Mouse (Mus musculus) limb, embryonic 14.5 days (tissue): ENCODE measurements around the gene 2410015M20Rik. TPM values are rescaled to one million over a fixed set of nuclear protein-coding genes. Genes with fewer than 3 reads are reported as not detected.

Source experiments
- ATAC-seq: fragments of 200-750 bp; cut with Nextera tagmentation; 2 replicates; pipeline ENCODE4 v1.8.0; 2017; ENCODE audit warnings: low read depth, moderate number of reproducible peaks, moderate TSS enrichment; ENCODE audit not compliant: low FRiP score
- DNase-seq: peaks from one replicate; pipeline ENCODE4 v3.0.0-alpha.2; 2015; ENCODE audit warnings: low spot score
- H3K27ac ChIP-seq: fragments of 300-500 bp; sonication (generic); replicated peaks from 2 replicates; pipeline ENCODE4 v1.5.1; 2014; ENCODE audit warnings: low read depth, mild to moderate bottlenecking, low read length, moderate library complexity, mixed read lengths
- H3K27me3 ChIP-seq: fragments of 300-500 bp; sonication (generic); 2 replicates; pipeline ENCODE4 v1.6.1; 2014; ENCODE audit warnings: low read length, mixed read lengths; ENCODE audit not compliant: control insufficient read depth, insufficient read depth
- H3K36me3 ChIP-seq: fragments of 300-500 bp; sonication (generic); 2 replicates; pipeline ENCODE4 v1.6.1; 2014; ENCODE audit warnings: mild to moderate bottlenecking, low read length, moderate library complexity, mixed read lengths; ENCODE audit not compliant: control insufficient read depth, insufficient read depth
- H3K4me1 ChIP-seq: fragments of 300-500 bp; sonication (generic); 2 replicates; pipeline ENCODE4 v1.6.1; 2014; ENCODE audit warnings: antibody characterized with exemption, low read length, mixed read lengths; ENCODE audit not compliant: control insufficient read depth, insufficient read depth
- H3K4me2 ChIP-seq: fragments of 300-500 bp; sonication (generic); replicated peaks from 2 replicates; pipeline ENCODE4 v1.6.1; 2014; ENCODE audit warnings: low read depth, mild to moderate bottlenecking, low read length, moderate library complexity; ENCODE audit not compliant: severe bottlenecking
- H3K4me3 ChIP-seq: fragments of 300-500 bp; sonication (generic); replicated peaks from 2 replicates; pipeline ENCODE4 v1.5.1; 2014; ENCODE audit warnings: low read length
- H3K9ac ChIP-seq: fragments of 300-500 bp; sonication (generic); 2 replicates; pipeline ENCODE4 v1.6.1; 2014; ENCODE audit warnings: mild to moderate bottlenecking, low read depth, low read length, moderate library complexity; ENCODE audit not compliant: severe bottlenecking
- H3K9me3 ChIP-seq: fragments of 300-500 bp; sonication (generic); 2 replicates; pipeline ENCODE4 v1.6.1; 2016; ENCODE audit warnings: low read length; ENCODE audit not compliant: control insufficient read depth
- POLR2A ChIP-seq: fragments of 200-500 bp; IDR thresholded peaks from 2 replicates; pipeline ENCODE4 v1.8.0; 2012; ENCODE audit warnings: inconsistent platforms, mild to moderate bottlenecking, moderate library complexity, borderline replicate concordance; ENCODE audit not compliant: insufficient read depth, insufficient read length; ENCODE audit errors: extremely low read depth
- WGBS: fragments of 180-500 bp; shearing (Covaris S2); extraction: QIAGEN DNeasy Blood & Tissue Kit; methylation state at CpG from one replicate; pipeline ENCODE4 v1.1.7; 2014; 5-methylcytosine and 5-hydroxymethylcytosine counted together
- polyA plus RNA-seq, 2 experiments: library from polyadenylated mRNA; depleted of rRNA in 1 of 2; stranded (reverse) in 1 of 2; unstranded in 1 of 2; fragments of >200 nt; fragmentation: Nextera tagmentation in 1 of 2; extraction: Ambion mirVana in 1 of 2; gene quantifications; 2 replicates each; pipeline versions ENCODE4 v1.2.1 to v1.2.3; 2012 to 2014

Gene 2410015M20Rik
- polyA plus RNA-seq, 2 experiments = 141 to 294 TPM

GRCm38 (mm10) chr17:56570287-56570686, 39.3 kb downstream of the 2410015M20Rik start:
- no peaks in the 10 kb centered on the region for H3K4me1 ChIP-seq
- no peaks in the 10 kb centered on the region for H3K27me3 ChIP-seq
- no peak overlapping the region for H3K4me3 ChIP-seq
- peaks cover 98% of the 10 kb centered on the region for H3K36me3 ChIP-seq
- 90% methylated on average over 4 of the region's 4 CpGs for WGBS
- no peak overlapping the region for H3K9ac ChIP-seq
- no peak for TF ChIP-seq POLR2A
- no peak overlapping the region for H3K4me2 ChIP-seq
- no peaks in the 10 kb centered on the region for H3K9me3 ChIP-seq
- DNase-seq = no peak
- H3K27ac ChIP-seq = no peak overlapping the region
- no peak for ATAC-seq

GRCm38 (mm10) chr17:56567370-56567769, 42.2 kb downstream of the 2410015M20Rik start:
- no peak overlapping the region for H3K4me3 ChIP-seq
- no peaks in the 10 kb centered on the region for H3K4me1 ChIP-seq
- H3K4me2 ChIP-seq = no peak overlapping the region
- no peaks in the 10 kb centered on the region for H3K9me3 ChIP-seq
- no peak for TF ChIP-seq POLR2A
- DNase-seq (no peak), ATAC-seq (no peak)
- H3K9ac ChIP-seq = no peak overlapping the region
- H3K36me3 ChIP-seq = peaks cover 100% of the 10 kb centered on the region
- no peaks in the 10 kb centered on the region for H3K27me3 ChIP-seq
- WGBS = 97% methylated on average over 4 of the region's 4 CpGs
- H3K27ac ChIP-seq = no peak overlapping the region

GRCm38 (mm10) chr17:56566918-56567317, 42.7 kb downstream of the 2410015M20Rik start:
- no peak for TF ChIP-seq POLR2A
- ATAC-seq = no peak
- 89% methylated on average over 5 of the region's 5 CpGs for WGBS
- no peak overlapping the region for H3K27ac ChIP-seq
- no peak overlapping the region for H3K4me2 ChIP-seq
- no peaks in the 10 kb centered on the region for H3K4me1 ChIP-seq
- DNase-seq = no peak
- H3K9ac ChIP-seq = no peak overlapping the region
- H3K36me3 ChIP-seq = peaks cover 100% of the 10 kb centered on the region
- no peak overlapping the region for H3K4me3 ChIP-seq
- no peaks in the 10 kb centered on the region for H3K27me3 ChIP-seq
- H3K9me3 ChIP-seq = no peaks in the 10 kb centered on the region

- no peak overlapping the region for H3K4me3 ChIP-seq
- DNase-seq (no peak), ATAC-seq (no peak)
- H3K4me1 ChIP-seq = no peaks in the 10 kb centered on the region
- no peaks in the 10 kb centered on the region for H3K27me3 ChIP-seq
- no peak overlapping the region for H3K27ac ChIP-seq
- TF ChIP-seq POLR2A = no peak
- WGBS = 92% methylated on average over 29 of the region's 29 CpGs
- no peak overlapping the region for H3K4me2 ChIP-seq
- H3K9me3 ChIP-seq = no peaks in the 10 kb centered on the region
- H3K36me3 ChIP-seq = peaks cover 100% of the 10 kb centered on the region
- H3K9ac ChIP-seq = no peak overlapping the region
Measured at GRCm38 (mm10) chr17:56566293-56566692, 43.3 kb downstream of the 2410015M20Rik start.

- ATAC-seq (no peak), DNase-seq (no peak)
- H3K9me3 ChIP-seq = no peaks in the 10 kb centered on the region
- no peak overlapping the region for H3K9ac ChIP-seq
- peaks cover 61% of the 10 kb centered on the region for H3K36me3 ChIP-seq
- no peak overlapping the region for H3K4me3 ChIP-seq
- 96% methylated on average over 2 of the region's 2 CpGs for WGBS
- H3K27ac ChIP-seq = no peak overlapping the region
- no peaks in the 10 kb centered on the region for H3K4me1 ChIP-seq
- no peaks in the 10 kb centered on the region for H3K27me3 ChIP-seq
- no peak for TF ChIP-seq POLR2A
- H3K4me2 ChIP-seq = no peak overlapping the region
Measured at GRCm38 (mm10) chr17:56561866-56562265, 47.7 kb downstream of the 2410015M20Rik start.

GRCm38 (mm10) chr17:56560131-56560530, 49.4 kb downstream of the 2410015M20Rik start:
- WGBS = 65% methylated on average over 1 of the region's 1 CpGs
- ATAC-seq (no peak), DNase-seq (no peak)
- no peaks in the 10 kb centered on the region for H3K9me3 ChIP-seq
- no peak overlapping the region for H3K4me2 ChIP-seq
- no peak overlapping the region for H3K4me3 ChIP-seq
- peaks cover 43% of the 10 kb centered on the region for H3K36me3 ChIP-seq
- no peak overlapping the region for H3K9ac ChIP-seq
- no peaks in the 10 kb centered on the region for H3K27me3 ChIP-seq
- TF ChIP-seq POLR2A = no peak
- no peak overlapping the region for H3K27ac ChIP-seq
- H3K4me1 ChIP-seq = no peaks in the 10 kb centered on the region
